Mouse (Mus musculus): ENCODE measurements around the gene Alpl. TPM values are rescaled to one million over a fixed set of nuclear protein-coding genes. Genes with fewer than 3 reads are reported as not detected.

The Alpl gene
- polyA plus RNA-seq, 1 experiment: 0.07 TPM

GRCm38 (mm10) chr4:137801196-137801595 lies 5.0 kb upstream of the Alpl start:
- Histone ChIP-seq H3K27me3 (ENCODE audit: control insufficient read depth, insufficient read depth, insufficient read length) (peaks cover 3% of the 10 kb centered on the region), H3K79me2 (ENCODE audit: control insufficient read depth, insufficient read depth) (no peaks in the 10 kb centered on the region), H3K36me3 (ENCODE audit: control insufficient read depth, insufficient read depth) (no peaks in the 10 kb centered on the region), H3K4me2 (ENCODE audit: low read depth) (no peak overlapping the region), H3K4me3 (no peak overlapping the region), H3ac (ENCODE audit: control insufficient read depth, insufficient read length) (no peak overlapping the region)
- no peak for TF ChIP-seq MYOD1 (IDR thresholded peaks at IDR 0.05; ENCODE audit: control insufficient read depth in 1 of 3, insufficient read length in 2 of 3, low read depth in 2 of 3)
- TF ChIP-seq CEBPB (IDR thresholded peaks at IDR 0.05; ENCODE audit: insufficient read depth, poor library complexity, severe bottlenecking): no peak
- no peak for TF ChIP-seq POLR2AphosphoS2 (IDR thresholded peaks at IDR 0.05; ENCODE audit: insufficient read length, low read depth)
- TF ChIP-seq USF1 (IDR thresholded peaks at IDR 0.05; ENCODE audit: low read depth): no peak
- TF ChIP-seq MYOG (IDR thresholded peaks at IDR 0.05; ENCODE audit: control insufficient read depth in 1 of 3, insufficient read depth in 1 of 3, insufficient read length in 2 of 3, low read depth in 2 of 3): no peak
- TF ChIP-seq SRF (IDR thresholded peaks at IDR 0.05; ENCODE audit: control insufficient read depth, insufficient read length, low read depth): no peak
- no peak for TF ChIP-seq TCF3 (IDR thresholded peaks at IDR 0.05; ENCODE audit: insufficient read length, low read depth)
- TF ChIP-seq MAX (IDR thresholded peaks at IDR 0.05; ENCODE audit: low read depth): no peak
- no peak for TF ChIP-seq E2F4 (IDR thresholded peaks at IDR 0.05; ENCODE audit: insufficient read depth)
- TF ChIP-seq REST (IDR thresholded peaks at IDR 0.05; ENCODE audit: insufficient read depth, insufficient read length): no peak
- no peak for TF ChIP-seq TCF12 (IDR thresholded peaks at IDR 0.05; ENCODE audit: insufficient read depth, poor library complexity, severe bottlenecking)

- H3K36me3 ChIP-seq (ENCODE audit: control insufficient read depth, insufficient read depth): no peaks in the 10 kb centered on the region
- no peak overlapping the region for H3K4me3 ChIP-seq
- H3K4me2 ChIP-seq (ENCODE audit: low read depth): no peak overlapping the region
- TF ChIP-seq REST (IDR thresholded peaks at IDR 0.05; ENCODE audit: insufficient read depth, insufficient read length) (no peak), MAX (IDR thresholded peaks at IDR 0.05; ENCODE audit: low read depth) (no peak), SRF (IDR thresholded peaks at IDR 0.05; ENCODE audit: control insufficient read depth, insufficient read length, low read depth) (no peak), POLR2AphosphoS2 (IDR thresholded peaks at IDR 0.05; ENCODE audit: insufficient read length, low read depth) (no peak), TCF12 (IDR thresholded peaks at IDR 0.05; ENCODE audit: insufficient read depth, poor library complexity, severe bottlenecking) (no peak), MYOG (IDR thresholded peaks at IDR 0.05; ENCODE audit: control insufficient read depth in 1 of 3, insufficient read depth in 1 of 3, insufficient read length in 2 of 3, low read depth in 2 of 3) (no peak), CEBPB (IDR thresholded peaks at IDR 0.05; ENCODE audit: insufficient read depth, poor library complexity, severe bottlenecking) (no peak), MYOD1 (IDR thresholded peaks at IDR 0.05; ENCODE audit: control insufficient read depth in 1 of 3, insufficient read length in 2 of 3, low read depth in 2 of 3) (no peak), E2F4 (IDR thresholded peaks at IDR 0.05; ENCODE audit: insufficient read depth) (no peak), TCF3 (IDR thresholded peaks at IDR 0.05; ENCODE audit: insufficient read length, low read depth) (no peak), POLR2A (IDR thresholded peaks at IDR 0.05; ENCODE audit: insufficient read length, low read depth) (no peak), USF1 (IDR thresholded peaks at IDR 0.05; ENCODE audit: low read depth) (no peak)
- H3K79me2 ChIP-seq (ENCODE audit: control insufficient read depth, insufficient read depth): no peaks in the 10 kb centered on the region
- no peak overlapping the region for H3ac ChIP-seq (ENCODE audit: control insufficient read depth, insufficient read length)
- peaks cover 11% of the 10 kb centered on the region for H3K27me3 ChIP-seq (ENCODE audit: control insufficient read depth, insufficient read depth, insufficient read length)
Observed at GRCm38 (mm10) chr4:137800324-137800723, 4.1 kb upstream of the Alpl start.

GRCm38 (mm10) chr4:137797038-137797437 lies 854 bp upstream of the Alpl start:
- no peaks in the 10 kb centered on the region for H3K79me2 ChIP-seq (ENCODE audit: control insufficient read depth, insufficient read depth)
- no peak overlapping the region for H3ac ChIP-seq (ENCODE audit: control insufficient read depth, insufficient read length)
- TF ChIP-seq TCF3 (IDR thresholded peaks at IDR 0.05; ENCODE audit: insufficient read length, low read depth) (no peak), POLR2A (IDR thresholded peaks at IDR 0.05; ENCODE audit: insufficient read length, low read depth) (no peak), REST (IDR thresholded peaks at IDR 0.05; ENCODE audit: insufficient read depth, insufficient read length) (no peak), MAX (IDR thresholded peaks at IDR 0.05; ENCODE audit: low read depth) (no peak), USF1 (IDR thresholded peaks at IDR 0.05; ENCODE audit: low read depth) (no peak), SRF (IDR thresholded peaks at IDR 0.05; ENCODE audit: control insufficient read depth, insufficient read length, low read depth) (no peak), MYOD1 (IDR thresholded peaks at IDR 0.05; ENCODE audit: control insufficient read depth in 1 of 3, insufficient read length in 2 of 3, low read depth in 2 of 3) (no peak), TCF12 (IDR thresholded peaks at IDR 0.05; ENCODE audit: insufficient read depth, poor library complexity, severe bottlenecking) (no peak), POLR2AphosphoS2 (IDR thresholded peaks at IDR 0.05; ENCODE audit: insufficient read length, low read depth) (no peak), E2F4 (IDR thresholded peaks at IDR 0.05; ENCODE audit: insufficient read depth) (no peak)
- H3K27me3 ChIP-seq (ENCODE audit: control insufficient read depth, insufficient read depth, insufficient read length): peaks cover 20% of the 10 kb centered on the region
- no peak overlapping the region for H3K4me2 ChIP-seq (ENCODE audit: low read depth)
- H3K4me3 ChIP-seq: no peak overlapping the region
- no peaks in the 10 kb centered on the region for H3K36me3 ChIP-seq (ENCODE audit: control insufficient read depth, insufficient read depth)

GRCm38 (mm10) chr4:137794178-137794900 lies 1.8 kb downstream of the Alpl start:
- no peak overlapping the region for H3K4me2 ChIP-seq (ENCODE audit: low read depth)
- H3K27me3 ChIP-seq (ENCODE audit: control insufficient read depth, insufficient read depth, insufficient read length): peaks cover 20% of the 10 kb centered on the region
- no peak overlapping the region for H3K4me3 ChIP-seq
- H3K36me3 ChIP-seq (ENCODE audit: control insufficient read depth, insufficient read depth): no peaks in the 10 kb centered on the region
- H3ac ChIP-seq (ENCODE audit: control insufficient read depth, insufficient read length): no peak overlapping the region
- H3K79me2 ChIP-seq (ENCODE audit: control insufficient read depth, insufficient read depth): no peaks in the 10 kb centered on the region
- TF ChIP-seq SRF (IDR thresholded peaks at IDR 0.05; ENCODE audit: control insufficient read depth, insufficient read length, low read depth) (no peak), POLR2AphosphoS2 (IDR thresholded peaks at IDR 0.05; ENCODE audit: insufficient read length, low read depth) (no peak), MYOD1 (IDR thresholded peaks at IDR 0.05; ENCODE audit: control insufficient read depth in 1 of 3, insufficient read length in 2 of 3, low read depth in 2 of 3) (no peak), POLR2A (IDR thresholded peaks at IDR 0.05; ENCODE audit: insufficient read length, low read depth) (no peak), USF1 (IDR thresholded peaks at IDR 0.05; ENCODE audit: low read depth) (no peak), MAX (IDR thresholded peaks at IDR 0.05; ENCODE audit: low read depth) (no peak), TCF3 (IDR thresholded peaks at IDR 0.05; ENCODE audit: insufficient read length, low read depth) (no peak), TCF12 (IDR thresholded peaks at IDR 0.05; ENCODE audit: insufficient read depth, poor library complexity, severe bottlenecking) (no peak), E2F4 (IDR thresholded peaks at IDR 0.05; ENCODE audit: insufficient read depth) (no peak), CEBPB (IDR thresholded peaks at IDR 0.05; ENCODE audit: insufficient read depth, poor library complexity, severe bottlenecking) (no peak), MYOG (IDR thresholded peaks at IDR 0.05; ENCODE audit: control insufficient read depth in 1 of 3, insufficient read depth in 1 of 3, insufficient read length in 2 of 3, low read depth in 2 of 3) (no peak), REST (IDR thresholded peaks at IDR 0.05; ENCODE audit: insufficient read depth, insufficient read length) (no peak)

All from myocyte (in vitro differentiated cells).